Mouse (Mus musculus): Measurements from ENCODE around the gene Togaram1.
A peak's percentile ranks its signal among the peaks of the same experiment; 100 is the strongest.

GRCm38 (mm10) chr12:64965124-64966026 lies at the start of gene Togaram1, which contains the start of gene Klhl28:
- no peak for TF ChIP-seq CTCF (conservative IDR thresholded peaks at IDR 0.05; ENCODE audit: insufficient read depth, insufficient read length, low read depth, low read length)
- peak; percentile 70 for TF ChIP-seq POLR2A (IDR thresholded peaks at IDR 0.05; ENCODE audit: low read depth, low read length)

All from kidney, adult 2 months (tissue).